Mouse (Mus musculus): ENCODE results near the gene Hoxa5.

- TF ChIP-seq EP300 (IDR thresholded peaks at IDR 0.05; ENCODE audit: insufficient read depth, low read depth, low read length) (no peak), CTCF (IDR thresholded peaks at IDR 0.05) (peak; percentile 80), POLR2A (IDR thresholded peaks at IDR 0.05; ENCODE audit: insufficient read depth, low read depth, low read length) (peak; percentile 50; the same call in 1 of the 2 replicates)
Measured at GRCm38 (mm10) chr6:52204050-52204752, at the start of gene Hoxa5.
